Mouse (Mus musculus) liver, adult 2 months (tissue): Measurements from ENCODE around the gene Mta2. TPM values are rescaled to one million over a fixed set of nuclear protein-coding genes. Genes with fewer than 3 reads are reported as not detected.
A peak's percentile ranks its signal among the peaks of the same experiment; 100 is the strongest.

Source experiments
- DNase-seq: peaks from one replicate; pipeline ENCODE4 v3.0.0-alpha.2; 2011; ENCODE audit warnings: low read depth, low spot score; ENCODE audit errors: extremely low read depth
- H3K27ac ChIP-seq: fragments of 200-500 bp; replicated peaks from 2 replicates; pipeline ENCODE4 v1.5.1; 2012; ENCODE audit warnings: low read depth, mild to moderate bottlenecking, control low read depth, inconsistent platforms, low read length; ENCODE audit not compliant: insufficient read depth
- H3K27me3 ChIP-seq: fragments of 200-500 bp; 2 replicates; pipeline ENCODE4 v1.6.1; 2012; ENCODE audit warnings: mild to moderate bottlenecking, moderate library complexity, low read length, inconsistent platforms; ENCODE audit not compliant: control insufficient read depth, insufficient read depth
- H3K36me3 ChIP-seq: fragments of 200-500 bp; 2 replicates; pipeline ENCODE4 v1.6.1; 2012; ENCODE audit warnings: low read length, inconsistent platforms; ENCODE audit not compliant: control insufficient read depth, insufficient read depth
- H3K4me1 ChIP-seq: fragments of 200-500 bp; 2 replicates; pipeline ENCODE4 v1.6.1; 2011; ENCODE audit warnings: low read length; ENCODE audit not compliant: control insufficient read depth, insufficient read depth
- H3K4me3 ChIP-seq: fragments of 200-500 bp; 2 replicates; pipeline ENCODE4 v1.5.1; 2011; ENCODE audit warnings: low read depth, mild to moderate bottlenecking, control low read depth, low read length, moderate library complexity; ENCODE audit not compliant: insufficient read depth
- H3K79me2 ChIP-seq: fragments of 200-500 bp; 2 replicates; pipeline ENCODE4 v1.6.1; 2012; ENCODE audit warnings: inconsistent platforms, mild to moderate bottlenecking, low read length, moderate library complexity; ENCODE audit not compliant: control insufficient read depth, insufficient read depth
- H3K9ac ChIP-seq: fragments of 200-500 bp; 2 replicates; pipeline ENCODE4 v1.6.1; 2012; ENCODE audit warnings: low read depth, mild to moderate bottlenecking, control low read depth, inconsistent platforms, low read length
- CTCF ChIP-seq: fragments of 200-500 bp; IDR thresholded peaks from 2 replicates; pipeline ENCODE4 v1.5.1; 2011; ENCODE audit warnings: low read depth, low read length, control low read depth
- POLR2A ChIP-seq: fragments of 200-500 bp; IDR thresholded peaks from 2 replicates; pipeline ENCODE4 v1.6.1; 2011; ENCODE audit warnings: low read length, control low read depth; ENCODE audit not compliant: insufficient read depth; ENCODE audit errors: extremely low read depth
- WGBS: fragments of 180-500 bp; shearing (Covaris S2); methylation state at CpG from one replicate; pipeline ENCODE4 v1.1.7; 2018; 5-methylcytosine and 5-hydroxymethylcytosine counted together
- polyA plus RNA-seq: library from polyadenylated mRNA; depleted of rRNA; stranded (reverse); fragments of >200 nt; gene quantifications from 2 replicates; pipeline ENCODE4 v1.2.3, GENCODE M21; 2012
- total RNA-seq: library from RNA; depleted of rRNA; stranded (reverse); fragments of >200 nt; gene quantifications from 2 replicates; pipeline ENCODE4 v1.2.3, GENCODE M21; 2014

Gene Mta2
- total and polyA plus RNA-seq, 2 experiments = 12.1 to 25.6 TPM

DNA sequence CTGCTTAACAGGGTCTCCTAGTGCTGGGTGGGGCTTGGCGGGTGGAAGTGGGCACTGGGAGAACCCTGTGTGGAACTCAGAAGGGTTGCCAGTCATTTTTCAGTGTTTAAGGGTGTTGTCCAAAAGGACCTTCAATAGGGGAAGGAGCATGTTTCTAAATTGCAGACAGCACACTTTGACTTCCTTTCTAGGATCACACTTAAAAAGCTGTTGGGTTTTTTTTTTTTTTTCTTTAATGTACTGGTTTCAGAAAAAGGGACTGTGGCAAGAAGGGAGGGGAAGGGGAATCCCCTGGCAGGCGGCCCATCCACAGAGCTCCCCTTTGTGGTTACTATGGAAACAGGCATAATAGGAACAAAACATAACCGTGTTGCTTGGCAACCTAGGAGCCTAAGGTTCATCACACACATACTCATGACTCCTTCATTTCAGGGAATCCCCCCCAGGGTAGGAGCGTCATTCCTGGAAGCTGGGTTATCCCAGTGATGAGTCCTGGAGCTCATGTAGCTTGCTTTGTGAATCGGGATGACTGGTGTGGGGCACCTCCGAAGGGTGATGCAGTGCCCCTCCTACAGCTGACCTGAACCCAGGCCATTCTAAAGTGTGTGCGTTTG lies 42.7 kb downstream of the Mta2 start:
- Histone ChIP-seq H3K4me3 (no peak overlapping the region), H3K27me3 (no peaks in the 10 kb centered on the region), H3K9ac (no peak overlapping the region), H3K79me2 (no peaks in the 10 kb centered on the region), H3K27ac (no peak overlapping the region), H3K36me3 (peaks cover 1% of the 10 kb centered on the region), H3K4me1 (peaks cover 3% of the 10 kb centered on the region; the same call in 1 of the 2 replicates)
- DNase-seq = no peak
- TF ChIP-seq CTCF (no peak), POLR2A (no peak)
- WGBS = 53% methylated on average over 7 of the region's 7 CpGs

- WGBS = 17% methylated on average over 5 of the region's 5 CpGs
- Histone ChIP-seq H3K9ac (no peak overlapping the region), H3K36me3 (no peaks in the 10 kb centered on the region), H3K4me3 (no peak overlapping the region), H3K27me3 (no peaks in the 10 kb centered on the region), H3K79me2 (no peaks in the 10 kb centered on the region), H3K27ac (no peak overlapping the region), H3K4me1 (peaks cover 3% of the 10 kb centered on the region; the same call in 1 of the 2 replicates)
- peak; percentile 65 for DNase-seq
- TF ChIP-seq POLR2A (no peak), CTCF (no peak)
Measured at GRCm38 (mm10) chr19:8985891-8986290, 44.2 kb downstream of the Mta2 start.

DNA sequence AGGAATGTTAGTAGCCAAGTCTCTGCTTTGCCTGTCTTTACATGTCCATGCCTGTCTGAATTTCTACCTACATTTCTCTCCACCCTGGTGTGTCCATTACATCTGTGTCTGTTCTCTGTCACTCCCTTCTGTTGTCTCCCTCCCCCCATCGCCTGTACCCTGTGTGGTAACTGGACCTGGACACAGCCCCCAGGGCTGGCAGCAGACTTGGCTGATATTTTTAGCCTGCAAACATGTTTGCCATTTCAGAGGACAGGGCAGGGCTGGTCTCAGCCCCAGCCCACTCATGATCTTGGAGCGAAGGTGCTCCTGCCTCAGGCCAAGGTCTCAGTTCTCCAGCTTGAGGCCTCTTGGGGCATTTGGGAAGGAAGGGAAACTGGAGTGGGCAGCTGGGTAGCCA lies 46.1 kb downstream of the Mta2 start:
- no peak for DNase-seq
- no peaks in the 10 kb centered on the region for H3K36me3 ChIP-seq
- H3K27ac ChIP-seq = no peak overlapping the region
- H3K27me3 ChIP-seq = no peaks in the 10 kb centered on the region
- WGBS = 37% methylated on average over 2 of the region's 2 CpGs
- no peaks in the 10 kb centered on the region for H3K79me2 ChIP-seq
- H3K4me1 ChIP-seq = peaks cover 3% of the 10 kb centered on the region; the same call in 1 of the 2 replicates
- TF ChIP-seq CTCF (no peak), POLR2A (no peak)
- H3K4me3 ChIP-seq = no peak overlapping the region
- no peak overlapping the region for H3K9ac ChIP-seq

DNA sequence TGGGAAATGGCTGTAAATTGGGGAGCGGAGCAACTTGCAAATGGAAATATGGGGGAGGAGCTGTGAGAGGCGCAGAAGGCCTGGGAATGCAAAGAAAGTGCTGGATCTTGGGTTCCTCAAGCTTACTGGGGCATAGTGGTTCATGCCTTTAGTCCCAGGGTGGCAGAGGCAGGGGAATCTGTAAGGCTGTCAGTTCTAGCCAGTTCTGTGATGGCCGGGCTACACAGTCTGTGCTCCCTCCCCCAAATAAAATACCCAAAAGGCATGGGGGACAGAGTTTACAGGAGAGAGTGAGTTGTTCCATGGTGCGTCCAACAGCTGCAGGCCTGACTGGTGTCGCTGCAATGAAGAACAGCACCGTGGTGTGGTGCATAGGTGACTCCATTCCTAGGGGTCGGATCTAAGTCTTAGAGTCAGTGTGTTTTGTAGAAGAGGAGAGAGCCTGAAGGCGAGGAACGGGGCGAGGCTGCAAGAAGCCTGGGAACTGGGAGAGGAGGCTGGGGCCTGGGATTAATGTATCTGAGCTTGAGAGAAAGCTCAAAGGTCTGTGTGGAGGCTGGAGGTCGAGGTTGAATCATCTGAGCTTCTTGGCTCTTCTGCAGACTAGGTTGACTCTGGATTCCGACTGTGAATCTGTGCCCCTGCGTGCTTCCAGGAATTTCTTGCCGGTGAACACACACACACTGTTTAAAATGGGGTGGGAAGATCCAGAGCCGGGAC lies 46.8 kb downstream of the Mta2 start:
- WGBS = 55% methylated on average over 15 of the region's 15 CpGs
- peak; percentile 36 for DNase-seq
- H3K36me3 ChIP-seq = no peaks in the 10 kb centered on the region
- peak overlapping the region; percentile 88 for H3K9ac ChIP-seq
- peaks cover 3% of the 10 kb centered on the region; the same call in 1 of the 2 replicates for H3K4me1 ChIP-seq
- H3K27me3 ChIP-seq = no peaks in the 10 kb centered on the region
- no peaks in the 10 kb centered on the region; the same call in 1 of the 2 replicates for H3K79me2 ChIP-seq
- no peak for TF ChIP-seq POLR2A
- TF ChIP-seq CTCF = no peak
- H3K4me3 ChIP-seq = peak overlapping the region; percentile 84; the same call in 1 of the 2 replicates
- 0 out of 2 replicates have a peak overlapping the region, but pooled peaks have one; percentile 1 for H3K27ac ChIP-seq

DNA sequence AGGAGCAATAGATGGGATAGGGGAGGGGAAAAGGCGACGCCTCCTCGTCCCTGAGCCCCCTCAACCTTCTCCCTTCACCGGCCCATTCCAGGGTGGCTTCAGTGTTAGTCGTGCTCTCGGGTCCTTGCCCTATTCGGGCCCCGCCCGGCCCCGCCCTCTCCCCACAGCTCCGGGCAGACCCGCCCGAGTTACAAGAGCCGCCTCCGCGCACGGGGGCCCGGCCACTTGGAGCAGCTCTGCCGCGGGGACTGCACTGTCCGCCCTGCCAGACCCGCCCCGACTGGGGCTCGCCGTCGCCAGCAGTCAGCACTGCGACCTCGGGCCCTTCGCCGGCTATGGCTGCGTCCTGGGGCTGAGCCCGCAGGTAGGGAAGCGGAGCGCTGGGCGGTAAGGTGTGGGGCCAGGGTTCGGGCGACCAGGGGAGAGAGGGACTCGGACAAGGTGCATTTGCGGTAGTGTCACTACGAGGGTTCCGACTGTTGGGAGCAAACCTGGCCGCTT lies 47.4 kb downstream of the Mta2 start, which contains the start of gene Ahnak:
Gene Ahnak (plus strand): TSS at position 219 of the 501 bp plus-strand sequence.
- H3K4me3 ChIP-seq = peak within 1 kb of the TSS; percentile 84
- peak within 1 kb of the TSS; percentile 88 for H3K9ac ChIP-seq
- DNase-seq = peak; percentile 37
- H3K27me3 ChIP-seq = no peaks in the 10 kb centered on the region
- H3K36me3 ChIP-seq = no peaks in the 10 kb centered on the region
- H3K79me2 ChIP-seq = no peaks in the 10 kb centered on the region; the same call in 1 of the 2 replicates
- TF ChIP-seq CTCF (no peak), POLR2A (peak; percentile 47)
- H3K27ac ChIP-seq = peak within 1 kb of the TSS; percentile 40
- 2% methylated on average over 41 of the region's 42 CpGs for WGBS
- H3K4me1 ChIP-seq = peaks cover 3% of the 10 kb centered on the region; the same call in 1 of the 2 replicates
